Mouse (Mus musculus) frontal cortex, adult 2 months (tissue): ENCODE measurements around the gene Endog. TPM values are rescaled to one million over a fixed set of nuclear protein-coding genes. Genes with fewer than 3 reads are reported as not detected.
A peak's percentile ranks its signal among the peaks of the same experiment; 100 is the strongest.
"Not testable (repeated sequence)": the region's sequence is repeated elsewhere in the genome, so short reads cannot be mapped to it uniquely, and the experiment has no call there.

Source experiments
- DNase-seq, 2 experiments: peaks; one replicate each; pipeline ENCODE4 v3.0.0; 2022; ENCODE audit warnings: low spot score in 1 of 2; ENCODE audit errors: extremely low spot score in 1 of 2
- polyA plus RNA-seq: library from polyadenylated mRNA; depleted of rRNA; stranded (reverse); fragments of >200 nt; gene quantifications from 2 replicates; pipeline ENCODE4 v1.2.3, GENCODE M21; 2012; rRNA removed

The Endog gene
- polyA plus RNA-seq = 31.9 and 34.3 TPM in 2 replicates

- peak; percentile 78 to 91 for DNase-seq
These were observed at the start of gene Endog for GRCm38 (mm10) chr2:30171371-30171996. Endog (plus strand) TSS chr2:30171493.

DNA sequence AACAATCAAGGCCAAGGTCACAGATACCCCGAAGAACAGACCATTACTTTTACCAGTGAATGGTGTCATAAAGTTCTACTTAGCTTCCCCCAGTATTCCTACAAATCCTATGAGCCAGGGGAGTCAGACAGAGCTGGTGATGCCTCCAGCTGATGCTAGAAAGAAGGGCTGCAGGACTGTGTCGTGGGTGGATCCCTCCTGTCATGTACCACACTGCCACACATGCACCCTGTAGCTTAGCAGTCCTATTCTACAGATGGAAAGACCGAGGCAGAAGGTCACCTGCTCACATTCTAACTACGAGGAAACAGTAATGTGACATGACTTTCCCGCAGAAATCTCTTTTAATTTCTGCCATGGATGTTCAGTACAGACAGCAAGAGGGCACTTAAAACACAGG, 48.5 kb upstream of the Endog start:
- no peak for DNase-seq

DNA sequence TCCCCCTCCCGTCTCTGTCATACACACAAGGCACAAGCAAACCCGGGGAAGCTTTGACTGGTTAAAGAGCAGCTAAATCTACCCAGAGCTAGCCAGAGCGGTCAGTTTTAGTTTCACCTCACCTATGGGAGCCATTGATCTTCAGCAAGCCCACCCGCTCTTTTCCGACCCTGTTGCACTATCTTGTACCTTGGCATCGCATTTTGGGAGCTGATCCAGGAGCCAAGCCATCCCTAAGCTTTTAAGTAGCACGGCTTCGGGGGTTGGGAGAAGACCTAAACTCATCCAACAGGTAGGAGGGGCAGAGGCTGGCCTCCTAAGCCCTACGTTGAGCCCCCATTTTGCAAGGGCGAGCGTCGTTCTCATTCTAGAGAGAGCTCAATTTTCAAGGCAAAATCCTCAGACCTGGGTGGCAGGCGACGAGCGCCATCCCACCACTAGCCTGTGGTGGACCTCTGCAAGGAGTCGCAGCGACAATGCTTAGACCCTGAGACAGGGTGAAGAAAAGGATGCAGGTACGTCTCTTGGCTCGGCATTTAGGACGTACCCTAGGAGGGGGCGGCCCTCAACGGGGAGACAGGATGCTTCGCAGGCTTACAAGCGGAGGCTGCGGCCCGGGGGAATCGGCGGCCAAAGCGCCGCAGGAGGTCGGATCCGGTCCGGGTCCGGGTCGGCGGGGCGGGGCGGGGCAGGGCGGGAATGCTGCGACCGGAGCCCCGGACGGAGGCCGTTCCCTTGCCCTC, 47.4 kb upstream of the Endog start:
- no peak for DNase-seq

GRCm38 (mm10) chr2:30124472-30125274, 46.6 kb upstream of the Endog start, which contains the start of gene Zer1:
Zer1 (minus strand) TSS chr2:30124585.
- DNase-seq = peak; percentile 91 to 94

- DNase-seq = peak in 1 of 2 experiments; percentile 77
These were observed 42.5 kb upstream of the Endog start for GRCm38 (mm10) chr2:30128789-30129188.

GRCm38 (mm10) chr2:30130156-30130555, 41.1 kb upstream of the Endog start:
- DNase-seq = no peak

GRCm38 (mm10) chr2:30131240-30131639, 40.1 kb upstream of the Endog start:
- not testable (repeated sequence) for DNase-seq

DNA sequence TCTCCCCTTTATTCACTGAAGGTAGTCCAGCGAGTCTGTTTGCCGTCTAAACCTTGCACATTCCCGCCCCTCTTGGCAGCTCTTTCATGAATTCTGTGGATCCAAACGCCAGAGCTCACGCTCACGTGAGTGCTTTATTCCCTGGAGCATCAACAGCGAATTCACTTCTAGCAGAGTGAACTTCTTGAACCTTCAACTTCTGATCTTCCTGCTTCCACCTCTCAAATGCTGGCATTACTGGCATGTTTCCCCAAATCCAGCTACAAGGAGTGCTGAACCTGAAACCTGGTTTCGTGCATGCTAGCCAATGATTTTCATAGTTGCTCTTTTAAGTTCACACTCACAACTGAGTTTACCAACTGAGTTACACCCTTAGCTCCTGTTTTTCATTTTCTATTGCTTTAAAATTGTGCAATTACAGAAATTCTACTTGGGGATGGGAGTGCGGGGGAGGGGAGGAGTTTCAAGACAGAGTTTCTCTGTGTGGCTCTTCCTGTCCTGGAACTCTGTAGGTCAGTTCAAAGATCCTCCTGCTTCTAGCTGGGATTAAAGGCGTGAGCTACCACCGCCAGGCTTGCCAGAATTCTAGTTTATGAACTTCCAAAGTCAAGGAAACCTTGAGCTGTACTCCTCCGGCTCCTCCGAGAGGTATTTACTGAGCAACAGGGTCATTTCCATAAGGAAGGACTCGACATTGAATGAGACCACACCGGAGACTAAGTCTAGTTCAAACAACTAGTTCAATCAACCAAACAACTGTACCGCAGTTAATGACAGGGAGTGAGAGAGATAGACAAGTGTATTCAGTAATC, 38.3 kb upstream of the Endog start:
- no peak for DNase-seq

DNA sequence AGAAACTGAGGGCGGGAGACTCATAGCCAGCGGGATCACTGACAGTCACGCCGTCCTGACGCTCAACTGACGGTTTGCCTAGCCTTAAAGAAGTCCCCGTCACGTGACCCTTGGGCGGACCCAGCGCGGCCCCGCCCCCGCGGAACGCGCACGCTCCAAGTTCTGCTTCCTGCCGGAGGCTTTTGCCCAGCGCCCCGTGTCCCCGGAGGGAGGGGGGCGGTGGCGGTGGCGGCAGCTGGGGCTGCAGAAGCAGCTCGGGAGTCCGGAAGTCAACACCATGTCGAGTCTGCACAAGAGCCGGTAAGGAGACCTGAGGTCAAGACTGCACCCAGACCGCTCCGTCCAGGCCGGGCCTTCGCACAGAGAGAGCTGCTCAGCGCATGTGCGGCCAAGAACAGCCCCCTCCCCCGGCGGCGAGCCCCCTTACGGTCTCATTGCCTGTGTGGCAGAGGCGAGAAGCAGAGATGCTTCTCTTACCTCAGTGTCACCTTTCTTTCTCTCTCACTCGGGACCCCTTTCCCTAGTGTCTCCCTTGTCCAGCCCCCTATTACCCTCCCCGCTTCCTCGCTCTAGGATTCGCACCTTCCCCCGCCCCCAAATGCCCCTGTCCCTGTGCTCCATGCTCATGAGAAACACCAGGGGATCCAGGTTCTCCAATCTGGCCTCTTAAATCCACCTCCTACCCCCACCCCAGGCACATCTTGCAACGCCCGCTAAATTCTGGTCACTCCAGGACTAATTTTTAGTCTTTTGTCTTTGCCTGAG, 37.5 kb upstream of the Endog start, which contains the start of gene Tbc1d13:
Gene Tbc1d13, plus strand, starts transcription at position 134 of the 765 bp plus-strand sequence.
- DNase-seq = peak; percentile 94 to 99

DNA sequence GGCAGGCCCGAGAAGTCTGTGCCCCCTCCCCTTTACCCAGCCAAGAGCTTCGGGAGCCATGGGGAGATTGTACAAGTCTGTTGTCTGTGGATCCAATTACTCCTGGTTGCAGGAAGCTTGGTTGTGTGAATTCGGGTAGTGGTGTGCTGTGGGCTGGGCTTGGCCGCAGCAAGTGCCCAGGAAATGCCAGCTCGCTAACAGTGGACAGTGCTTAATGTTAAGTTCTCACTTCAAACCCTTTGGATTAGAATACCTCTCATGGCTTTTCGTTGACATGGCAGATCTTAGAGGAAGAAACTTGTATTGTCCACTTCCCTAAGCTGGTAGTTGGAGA, 36.9 kb upstream of the Endog start:
- DNase-seq = no peak

- DNase-seq = no peak
These were observed 36.2 kb upstream of the Endog start for GRCm38 (mm10) chr2:30134928-30135620.

DNA sequence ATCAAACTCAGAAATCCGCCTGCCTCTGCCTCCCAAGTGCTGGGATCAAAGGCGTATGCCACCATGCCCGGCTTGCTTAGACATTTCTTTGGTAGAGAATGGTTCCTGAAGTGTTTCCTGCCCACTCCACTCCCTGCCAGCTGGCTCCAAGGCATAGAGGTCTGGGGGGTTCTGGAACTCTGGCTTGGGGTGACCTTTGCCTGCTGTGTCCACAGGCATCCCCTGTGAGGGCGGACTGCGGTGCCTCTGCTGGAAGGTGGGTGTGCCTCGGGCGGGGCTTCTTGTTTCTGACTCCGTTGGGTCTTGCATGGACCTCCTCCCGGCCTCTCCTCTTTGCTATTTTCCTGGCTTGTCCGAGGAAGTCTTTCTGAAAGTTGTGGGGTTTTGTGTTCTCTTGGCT, 34.8 kb upstream of the Endog start:
- DNase-seq = no peak

DNA sequence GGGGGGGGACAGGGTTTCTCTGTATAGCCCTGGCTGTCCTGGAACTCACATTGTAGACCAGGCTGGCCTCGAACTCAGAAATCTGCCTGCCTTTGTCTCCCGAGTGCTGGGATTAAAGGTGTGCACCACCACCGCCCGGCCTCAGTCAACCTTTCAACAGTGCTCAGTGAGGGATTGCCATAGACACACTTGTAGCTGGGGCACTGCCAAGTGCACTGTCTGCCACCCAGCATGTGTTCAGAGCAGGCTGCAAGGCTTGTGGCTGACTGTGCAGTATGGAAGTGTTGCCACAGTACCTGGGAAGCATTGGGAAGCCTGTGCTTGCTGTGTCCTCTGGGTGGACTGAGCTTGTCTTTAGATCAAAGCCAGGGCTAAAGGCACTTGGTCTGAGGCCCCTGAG, 31.3 kb upstream of the Endog start:
- not testable (repeated sequence) for DNase-seq

DNA sequence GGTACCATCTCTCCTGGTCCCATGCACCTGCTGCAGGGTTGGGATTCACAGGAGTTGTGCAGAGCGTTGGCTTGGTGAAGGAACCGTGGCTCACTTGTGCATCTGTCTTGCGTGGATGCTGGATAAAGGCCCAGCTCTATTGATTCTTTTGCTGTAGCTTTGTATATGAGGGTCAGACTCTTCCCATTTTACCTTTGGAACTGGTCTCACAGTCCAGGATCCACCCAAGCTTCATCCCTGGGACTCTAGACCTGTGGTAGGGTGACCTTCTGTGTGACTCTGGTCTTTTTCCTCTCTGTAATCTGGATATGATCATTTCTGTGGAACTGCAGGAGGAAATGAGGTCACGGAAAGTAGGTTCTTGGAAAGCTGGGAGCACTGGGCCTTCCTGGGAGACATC, 26.9 kb upstream of the Endog start:
- DNase-seq = no peak

DNA sequence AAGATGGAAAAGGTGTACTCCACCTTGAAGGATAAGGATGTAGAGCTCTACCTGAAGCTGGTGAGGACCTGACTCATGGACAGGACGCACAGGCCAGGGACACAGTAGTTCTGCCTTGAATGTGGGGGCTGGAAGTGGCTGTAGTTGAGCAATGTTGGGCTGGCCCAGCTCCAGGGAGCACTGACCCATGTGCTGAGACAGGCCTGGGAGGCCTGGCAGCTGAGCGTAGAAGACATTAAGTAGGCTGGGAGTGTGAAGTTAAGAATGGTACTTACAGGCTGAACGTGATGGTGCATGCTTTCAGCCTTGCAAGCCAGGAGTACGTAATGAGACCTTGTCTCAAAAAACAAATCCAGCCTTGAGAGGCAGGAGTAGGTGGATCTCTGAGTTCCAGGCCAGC, 23.8 kb upstream of the Endog start:
- no peak for DNase-seq

DNA sequence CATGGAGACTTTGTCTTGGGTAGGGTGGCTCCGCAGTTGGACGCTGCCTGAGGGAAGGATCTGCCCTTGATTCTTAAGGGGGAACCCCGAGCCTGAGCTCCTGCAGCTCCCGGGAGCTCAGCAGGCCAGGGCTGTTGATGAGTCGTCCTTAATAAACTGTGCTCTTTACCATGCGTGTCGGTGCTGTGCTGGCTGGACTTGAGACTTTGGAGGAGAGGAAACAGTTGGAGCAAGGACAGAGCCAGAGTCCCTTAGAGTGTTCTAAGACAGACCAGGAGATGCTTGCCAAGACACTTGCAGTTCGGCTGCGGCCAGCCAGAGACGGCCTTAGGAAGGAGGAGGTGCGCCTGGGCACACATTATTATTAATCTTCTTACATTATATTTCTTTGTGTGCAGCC, 19.5 kb upstream of the Endog start:
- DNase-seq = no peak

GRCm38 (mm10) chr2:30152616-30153015, 18.7 kb upstream of the Endog start:
- DNase-seq = no peak

DNA sequence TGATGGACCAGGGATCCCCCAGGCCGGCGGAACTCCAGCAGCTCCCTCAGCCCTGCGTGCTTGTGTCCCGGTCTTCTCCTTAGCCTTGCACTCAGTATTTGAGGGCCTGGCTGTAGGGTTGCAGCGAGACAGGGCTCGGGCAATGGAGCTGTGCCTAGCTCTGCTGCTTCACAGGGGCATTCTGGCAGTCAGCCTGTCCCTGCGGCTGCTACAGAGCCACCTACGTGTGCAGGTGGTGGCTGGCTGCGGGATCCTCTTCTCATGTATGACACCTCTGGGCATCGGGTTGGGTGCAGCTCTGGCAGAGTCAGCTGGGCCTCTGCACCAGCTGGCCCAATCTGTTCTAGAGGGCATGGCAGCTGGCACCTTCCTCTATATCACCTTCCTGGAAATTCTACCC, 11.4 kb upstream of the Endog start:
- DNase-seq = not testable (repeated sequence)

- peak in 1 of 2 experiments; percentile 78 for DNase-seq
These were observed 9.5 kb upstream of the Endog start for GRCm38 (mm10) chr2:30161809-30162208.
